Mouse (Mus musculus) layer of hippocampus, adult 11-12 months (tissue): ENCODE measurements around the gene Pigyl.

Experiments used
- DNase-seq: peaks from one replicate; pipeline ENCODE4 v3.0.0; 2022; ENCODE audit warnings: low spot score

Pigyl gene

DNA sequence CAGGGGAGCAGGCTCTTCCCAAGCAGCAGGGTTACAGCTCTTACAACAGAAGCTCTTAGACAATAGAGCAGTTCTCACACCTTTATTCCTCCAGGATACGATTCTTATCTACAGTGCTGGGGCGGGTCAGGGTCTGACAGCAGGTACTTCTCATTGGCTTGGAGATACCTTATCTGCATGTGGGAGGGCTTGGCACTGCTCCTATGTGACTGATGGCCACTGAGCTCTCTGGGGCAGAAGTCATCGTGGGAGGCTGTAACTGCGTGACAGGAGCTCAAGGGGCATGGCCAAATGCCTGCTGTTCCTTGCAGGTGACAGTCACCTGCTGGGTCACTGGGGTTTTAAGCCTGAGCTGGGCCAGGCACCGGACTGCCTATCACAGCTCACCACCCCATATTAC, 39.8 kb downstream of the Pigyl start:
- no peak for DNase-seq
